Mouse (Mus musculus) neural tube, embryonic 13.5 days (tissue): Measurements from ENCODE around the gene Prph. TPM values are rescaled to one million over a fixed set of nuclear protein-coding genes. Genes with fewer than 3 reads are reported as not detected.

Experiments used
- ATAC-seq: fragments of 200-750 bp; cut with Nextera tagmentation; 2 replicates; pipeline ENCODE4 v1.8.0; 2017; ENCODE audit warnings: low read depth, mild to moderate bottlenecking, moderate TSS enrichment, moderate library complexity
- H3K27ac ChIP-seq: fragments of 300-500 bp; sonication (generic); replicated peaks from 2 replicates; pipeline ENCODE4 v1.5.1; 2015; ENCODE audit warnings: moderate library complexity, mild to moderate bottlenecking, inconsistent platforms
- H3K27me3 ChIP-seq: fragments of 300-500 bp; sonication (generic); 2 replicates; pipeline ENCODE4 v1.6.1; 2015; ENCODE audit warnings: mild to moderate bottlenecking, inconsistent platforms
- H3K36me3 ChIP-seq: fragments of 300-500 bp; sonication (generic); 2 replicates; pipeline ENCODE4 v1.6.1; 2015; ENCODE audit warnings: mild to moderate bottlenecking, inconsistent platforms
- H3K4me1 ChIP-seq: fragments of 300-500 bp; sonication (generic); replicated peaks from 2 replicates; pipeline ENCODE4 v1.6.1; 2015; ENCODE audit warnings: inconsistent platforms
- H3K4me2 ChIP-seq: fragments of 300-500 bp; sonication (generic); 2 replicates; pipeline ENCODE4 v1.6.1; 2015; ENCODE audit warnings: inconsistent platforms, mild to moderate bottlenecking, moderate library complexity
- H3K4me3 ChIP-seq: fragments of 300-500 bp; sonication (generic); 2 replicates; pipeline ENCODE4 v1.5.1; 2015; ENCODE audit warnings: mild to moderate bottlenecking, inconsistent platforms
- H3K9ac ChIP-seq: fragments of 300-500 bp; sonication (generic); 2 replicates; pipeline ENCODE4 v1.6.1; 2015; ENCODE audit warnings: moderate library complexity, mild to moderate bottlenecking, inconsistent platforms
- H3K9me3 ChIP-seq: fragments of 300-500 bp; sonication (generic); 2 replicates; pipeline ENCODE4 v1.6.1; 2016; ENCODE audit warnings: inconsistent platforms
- WGBS: fragments of 180-500 bp; shearing (Covaris S2); methylation state at CpG from one replicate; pipeline ENCODE4 v1.1.7; 2015; 5-methylcytosine and 5-hydroxymethylcytosine counted together
- microRNA-seq: library from miRNA; unstranded; fragments of <30 nt; microRNA quantifications from one replicate; pipeline ENCODE4, GENCODE M21; 2016
- polyA plus RNA-seq: library from polyadenylated mRNA; unstranded; fragments of >200 nt; fragmentation: Nextera tagmentation; extraction: Ambion mirVana; gene quantifications from 2 replicates; pipeline ENCODE4 v1.2.1, GENCODE M21; 2015

Gene Prph
- polyA plus RNA-seq, 1 experiment from 2014 or later = 371 TPM

GRCm38 (mm10) chr15:99095356-99095755 lies 40.4 kb downstream of the Prph start:
- Histone ChIP-seq H3K27ac (no peak overlapping the region), H3K4me2 (peak overlapping the region; percentile 31; the same call in 1 of the 2 replicates)
- no peak for ATAC-seq

GRCm38 (mm10) chr15:99096061-99096793 lies 41.3 kb downstream of the Prph start:
- H3K27me3 ChIP-seq = peaks cover 89% of the 10 kb centered on the region
- H3K27ac ChIP-seq = no peak overlapping the region
- H3K9ac ChIP-seq = peak overlapping the region; percentile 65
- H3K36me3 ChIP-seq = no peaks in the 10 kb centered on the region
- H3K4me3 ChIP-seq = peak overlapping the region; percentile 37
- H3K4me1 ChIP-seq = peaks cover 66% of the 10 kb centered on the region
- H3K4me2 ChIP-seq = peak overlapping the region; percentile 71
- no peak for ATAC-seq
- 2% methylated on average over 24 of the region's 24 CpGs for WGBS
- no peaks in the 10 kb centered on the region for H3K9me3 ChIP-seq

More at GRCm38 (mm10) chr15:99095356-99095755, 40.4 kb downstream of the Prph start:
- Histone ChIP-seq H3K27me3 (peaks cover 89% of the 10 kb centered on the region), H3K9me3 (no peaks in the 10 kb centered on the region), H3K4me3 (no peak overlapping the region), H3K36me3 (no peaks in the 10 kb centered on the region), H3K4me1 (peaks cover 75% of the 10 kb centered on the region), H3K9ac (no peak overlapping the region)
- 6% methylated on average over 6 of the region's 6 CpGs for WGBS

GRCm38 (mm10) chr15:99096831-99097500 lies 42.0 kb downstream of the Prph start:
- H3K4me3 ChIP-seq = peak overlapping the region; percentile 37
- H3K9ac ChIP-seq = peak overlapping the region; percentile 65
- H3K4me1 ChIP-seq = peaks cover 62% of the 10 kb centered on the region
- under 1% methylated on average over 56 of the region's 58 CpGs for WGBS
- H3K9me3 ChIP-seq = no peaks in the 10 kb centered on the region
- no peak for ATAC-seq
- no peaks in the 10 kb centered on the region for H3K36me3 ChIP-seq
- H3K27ac ChIP-seq = no peak overlapping the region
- peaks cover 87% of the 10 kb centered on the region for H3K27me3 ChIP-seq
- H3K4me2 ChIP-seq = peak overlapping the region; percentile 71

- Histone ChIP-seq H3K27me3 (peaks cover 77% of the 10 kb centered on the region), H3K4me2 (peak overlapping the region; percentile 71), H3K9ac (peak overlapping the region; percentile 65), H3K9me3 (no peaks in the 10 kb centered on the region), H3K4me3 (peak overlapping the region; percentile 37), H3K36me3 (no peaks in the 10 kb centered on the region), H3K27ac (0 out of 2 replicates have a peak overlapping the region, but pooled peaks have one; percentile 3), H3K4me1 (peaks cover 59% of the 10 kb centered on the region)
- under 1% methylated on average over 39 of the region's 39 CpGs for WGBS
- no peak for ATAC-seq
Observed at GRCm38 (mm10) chr15:99097840-99098492, 43.0 kb downstream of the Prph start.

GRCm38 (mm10) chr15:99098493-99098861 lies 43.5 kb downstream of the Prph start:
- Histone ChIP-seq H3K4me3 (peak overlapping the region; percentile 37), H3K4me2 (peak overlapping the region; percentile 71), H3K9me3 (no peaks in the 10 kb centered on the region), H3K4me1 (peaks cover 54% of the 10 kb centered on the region), H3K27ac (no peak overlapping the region), H3K9ac (peak overlapping the region; percentile 65; the same call in 1 of the 2 replicates), H3K27me3 (peaks cover 72% of the 10 kb centered on the region), H3K36me3 (no peaks in the 10 kb centered on the region)
- WGBS = under 1% methylated on average over 8 of the region's 9 CpGs
- ATAC-seq = no peak

GRCm38 (mm10) chr15:99099139-99099556 lies 44.2 kb downstream of the Prph start:
- Histone ChIP-seq H3K4me1 (peaks cover 48% of the 10 kb centered on the region), H3K9me3 (no peaks in the 10 kb centered on the region), H3K27ac (no peak overlapping the region), H3K4me2 (peak overlapping the region; percentile 71; the same call in 1 of the 2 replicates), H3K4me3 (peak overlapping the region; percentile 37; the same call in 1 of the 2 replicates), H3K36me3 (no peaks in the 10 kb centered on the region), H3K27me3 (peaks cover 72% of the 10 kb centered on the region), H3K9ac (no peak overlapping the region)
- ATAC-seq = no peak
- WGBS = under 1% methylated on average over 15 of the region's 15 CpGs

GRCm38 (mm10) chr15:99099984-99100383 lies 45.0 kb downstream of the Prph start:
- H3K4me1 ChIP-seq = peaks cover 42% of the 10 kb centered on the region
- H3K4me2 ChIP-seq = no peak overlapping the region
- no peaks in the 10 kb centered on the region for H3K9me3 ChIP-seq
- H3K36me3 ChIP-seq = no peaks in the 10 kb centered on the region
- peaks cover 66% of the 10 kb centered on the region for H3K27me3 ChIP-seq
- H3K27ac ChIP-seq = no peak overlapping the region
- no peak for ATAC-seq
- no peak overlapping the region for H3K9ac ChIP-seq
- H3K4me3 ChIP-seq = no peak overlapping the region
- 52% methylated on average over 3 of the region's 3 CpGs for WGBS

- WGBS = 54% methylated on average over 7 of the region's 7 CpGs
- ATAC-seq = no peak
- H3K36me3 ChIP-seq = no peaks in the 10 kb centered on the region
Observed at GRCm38 (mm10) chr15:99105238-99105637, 50.3 kb downstream of the Prph start.

GRCm38 (mm10) chr15:99107866-99108265 lies 52.9 kb downstream of the Prph start:
- H3K27ac ChIP-seq = no peak overlapping the region
- no peak overlapping the region for H3K9ac ChIP-seq
- no peak for ATAC-seq
- H3K36me3 ChIP-seq = no peaks in the 10 kb centered on the region
- no peaks in the 10 kb centered on the region for H3K4me1 ChIP-seq
- 87% methylated on average over 3 of the region's 3 CpGs for WGBS
- no peak overlapping the region for H3K4me2 ChIP-seq
- H3K4me3 ChIP-seq = no peak overlapping the region
- H3K9me3 ChIP-seq = no peaks in the 10 kb centered on the region
- H3K27me3 ChIP-seq = no peaks in the 10 kb centered on the region

More at GRCm38 (mm10) chr15:99105238-99105637, 50.3 kb downstream of the Prph start:
- H3K27me3 ChIP-seq = peaks cover 14% of the 10 kb centered on the region
- no peaks in the 10 kb centered on the region for H3K4me1 ChIP-seq
- no peak overlapping the region for H3K4me2 ChIP-seq
- no peaks in the 10 kb centered on the region for H3K9me3 ChIP-seq
- no peak overlapping the region for H3K9ac ChIP-seq
- no peak overlapping the region for H3K27ac ChIP-seq
- no peak overlapping the region for H3K4me3 ChIP-seq

Small RNA genes within 50 kb of the gene (microRNA-seq; reads per million reads assigned to microRNA genes)
- not detected for gene Mir6960

Other genes with a start within 250 kb of the Prph start
- 0.50 TPM in 2 replicates for gene Ddn, start 245.7 kb upstream of the Prph start, polyA plus RNA-seq
- gene Prkag1, start 223.7 kb upstream of the Prph start, polyA plus RNA-seq = 71.8 and 79.4 TPM in 2 replicates
- 9.7 and 10.8 TPM in 2 replicates for gene Kmt2d, start 184.0 kb upstream of the Prph start, polyA plus RNA-seq
- gene Rhebl1, start 160.6 kb upstream of the Prph start, polyA plus RNA-seq = 27.8 and 33.3 TPM in 2 replicates
- 3.1 and 4.3 TPM in 2 replicates for gene Dhh, start 156.6 kb upstream of the Prph start, polyA plus RNA-seq
- gene Lmbr1l, start 136.9 kb upstream of the Prph start, polyA plus RNA-seq = 34.9 and 39.0 TPM in 2 replicates
- gene Tuba1b, start 120.6 kb upstream of the Prph start, polyA plus RNA-seq = 1,062 and 1,121 TPM in 2 replicates
- gene Gm49450, start 101.6 kb upstream of the Prph start, polyA plus RNA-seq = not detected in 2 replicates
- 13,124 and 14,228 TPM in 2 replicates for gene Tuba1a, start 101.5 kb upstream of the Prph start, polyA plus RNA-seq
- 25.6 and 29.7 TPM in 2 replicates for gene Tuba1c, start 25.3 kb upstream of the Prph start, polyA plus RNA-seq
- 6.3 and 6.9 TPM in 2 replicates for gene Troap, start 19.4 kb downstream of the Prph start, polyA plus RNA-seq
- 2.7 and 3.5 TPM in 2 replicates for gene C1ql4, start 32.6 kb downstream of the Prph start, polyA plus RNA-seq
- gene Dnajc22, start 38.0 kb downstream of the Prph start, polyA plus RNA-seq = 0.25 and 0.49 TPM in 2 replicates
- gene Spats2, start 70.7 kb downstream of the Prph start, polyA plus RNA-seq = 44.4 and 48.9 TPM in 2 replicates
- 0.74 and 0.84 TPM in 2 replicates for gene Kcnh3, start 169.7 kb downstream of the Prph start, polyA plus RNA-seq
- gene Mcrs1, start 196.8 kb downstream of the Prph start, polyA plus RNA-seq = 168 and 181 TPM in 2 replicates
- gene Prpf40b, start 239.9 kb downstream of the Prph start, polyA plus RNA-seq = 90.1 and 101 TPM in 2 replicates
- 0.52 and 0.54 TPM in 2 replicates for gene Fam186b, start 240.7 kb downstream of the Prph start, polyA plus RNA-seq